Mouse (Mus musculus) frontal cortex, postnatal 25 days (tissue): ENCODE measurements at regions not wholly inside any gene's neighbourhood (a gene's known extent, or its start where the extent isn't known, plus 50 kb on each side); places are given as distances from the start of the nearest gene placed in this dataset.

Experiments
- DNase-seq, 2 experiments: peaks; one replicate each; pipeline ENCODE4 v3.0.0; 2022; ENCODE audit warnings: low spot score in 2 of 2

DNA sequence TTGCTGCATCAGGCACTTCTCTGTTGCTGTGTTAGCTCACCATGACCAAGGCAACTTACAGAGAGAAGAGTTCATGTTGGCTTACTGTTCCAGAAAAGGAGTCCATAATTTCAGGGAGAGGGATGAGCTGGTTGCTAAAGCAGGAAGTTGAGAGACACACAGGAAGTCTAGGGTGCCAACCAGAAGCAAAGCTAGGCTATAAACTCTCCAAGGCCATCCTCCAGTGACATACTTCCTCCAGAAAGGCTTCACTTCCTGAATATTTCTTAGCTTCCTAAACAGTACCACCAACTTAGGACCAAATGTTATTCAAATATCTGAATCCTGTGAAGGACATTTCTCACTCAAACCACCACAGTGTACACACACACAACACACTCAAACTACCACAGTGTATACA is 2010.6 kb downstream of the A830018L16Rik start:
- DNase-seq: no peak

DNA sequence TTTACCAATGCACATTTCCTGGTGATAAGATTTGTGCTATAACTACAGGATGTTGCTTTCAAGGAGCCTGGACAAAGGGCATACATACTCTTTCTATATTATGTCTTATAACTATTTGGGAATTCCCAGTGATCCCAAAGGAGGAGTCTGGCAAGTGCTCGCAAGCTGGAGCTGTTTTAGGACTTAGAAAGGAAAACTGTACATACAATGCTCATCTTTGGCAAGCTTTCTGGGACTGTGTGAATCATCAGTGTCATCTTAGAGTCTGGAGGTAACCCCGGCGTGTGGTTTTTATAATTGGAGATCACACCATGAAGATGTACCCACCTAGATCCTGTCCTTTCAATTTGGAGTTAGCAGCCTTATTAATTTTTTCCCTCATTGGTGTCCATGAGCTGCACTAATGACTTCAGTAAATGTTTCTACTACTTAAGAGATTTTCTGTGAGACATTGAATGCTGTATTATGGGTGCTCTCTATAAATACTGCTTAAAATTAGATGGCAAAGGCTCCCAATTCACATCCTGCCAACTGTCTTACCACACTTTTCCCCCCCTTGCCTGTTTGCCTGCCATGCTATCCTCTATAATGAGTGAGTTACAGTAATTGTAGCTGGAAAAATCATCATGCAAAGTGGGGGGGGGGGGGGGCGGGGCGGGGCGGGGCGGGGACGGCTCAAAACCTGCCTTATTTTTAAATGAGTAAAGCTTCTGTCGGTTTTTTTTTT is 2011.9 kb downstream of the A830018L16Rik start:
- DNase-seq: no peak

DNA sequence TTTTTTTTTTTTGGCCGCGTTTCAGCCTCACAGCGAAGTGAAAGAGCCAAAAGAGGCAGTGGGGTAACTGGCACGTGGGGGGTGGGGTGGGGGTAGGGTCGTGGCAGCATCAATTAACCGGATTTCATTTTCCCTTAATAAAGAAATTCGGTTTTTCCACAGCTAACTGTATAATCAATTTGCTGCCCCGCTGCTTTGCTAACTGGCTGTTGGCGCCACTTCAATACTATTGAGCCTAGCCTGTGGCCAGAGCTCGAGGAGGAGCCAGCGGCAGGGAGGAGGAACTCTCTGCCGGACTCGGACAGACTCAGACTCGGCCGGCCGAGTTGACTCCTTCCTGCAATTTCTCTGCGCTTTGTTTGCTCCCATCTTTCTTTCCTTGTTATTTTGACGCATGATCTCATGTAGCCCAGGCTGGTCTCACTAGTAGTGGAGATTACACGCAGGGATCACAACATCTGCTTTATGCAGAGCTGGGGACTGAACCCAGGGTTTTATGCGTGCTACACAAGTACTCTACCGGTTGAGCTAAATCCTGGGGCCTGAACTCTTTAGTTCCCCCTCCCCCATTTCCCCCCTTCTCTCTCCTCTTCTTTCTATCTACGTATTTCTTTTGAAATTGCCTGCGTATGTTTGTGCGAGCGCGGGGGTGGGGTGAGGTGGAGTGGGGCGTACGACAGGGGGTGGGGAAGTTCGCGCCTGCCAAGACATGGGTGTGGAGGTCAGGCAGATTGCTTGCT is 2012.6 kb downstream of the A830018L16Rik start:
- DNase-seq: peak; percentile 9 to 15

DNA sequence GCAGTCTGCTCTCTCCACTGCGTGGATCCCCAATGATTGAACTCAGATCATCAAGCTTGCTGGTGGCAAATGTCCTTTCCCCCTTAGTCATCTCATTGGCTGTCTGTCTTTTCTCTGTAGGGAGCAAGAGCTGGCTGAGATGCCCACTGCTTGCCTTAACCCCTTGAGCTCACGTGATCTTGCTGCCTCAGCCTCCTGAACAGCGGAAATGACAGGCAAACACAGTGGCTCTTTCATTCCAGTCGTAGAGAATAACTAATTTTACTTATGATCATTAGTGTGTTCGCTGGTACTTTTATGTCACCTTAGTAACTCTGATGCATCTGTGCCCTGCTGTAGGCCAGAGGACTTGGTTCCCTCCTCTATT is 2013.1 kb downstream of the A830018L16Rik start:
- no peak for DNase-seq

DNA sequence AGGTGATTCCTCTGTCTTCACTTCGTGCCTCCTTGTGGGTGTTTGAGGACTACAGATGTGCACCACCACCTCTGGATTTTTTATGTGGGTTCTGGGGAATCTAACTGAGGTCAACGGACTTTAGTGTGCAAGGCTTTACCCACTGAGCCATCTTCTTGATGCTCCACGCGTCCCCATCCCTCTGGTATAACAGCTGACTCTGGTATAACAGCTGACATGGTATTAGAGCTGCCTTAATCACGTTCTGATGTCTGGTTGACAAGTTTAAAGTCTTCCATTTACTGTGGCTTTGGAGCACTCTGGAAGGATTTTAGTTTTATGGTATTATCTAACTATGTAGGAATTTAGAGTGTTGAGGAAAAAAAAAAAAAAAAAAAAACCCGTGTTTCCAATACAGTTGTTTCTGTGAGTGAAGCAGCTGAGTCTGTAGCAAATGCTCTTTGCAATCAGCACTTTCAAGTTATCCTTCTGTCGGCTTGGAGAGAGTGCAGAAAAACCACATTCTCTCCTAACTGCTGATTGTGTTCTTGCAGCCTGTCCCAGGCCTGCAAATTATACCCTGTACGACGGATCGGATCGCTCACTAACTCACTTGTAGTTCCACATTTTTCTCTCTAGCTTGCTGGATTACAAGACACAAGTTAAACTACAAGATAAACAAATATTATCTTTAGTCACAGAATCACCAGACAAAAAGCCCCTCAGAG is 2013.7 kb downstream of the A830018L16Rik start:
- DNase-seq: no peak

DNA sequence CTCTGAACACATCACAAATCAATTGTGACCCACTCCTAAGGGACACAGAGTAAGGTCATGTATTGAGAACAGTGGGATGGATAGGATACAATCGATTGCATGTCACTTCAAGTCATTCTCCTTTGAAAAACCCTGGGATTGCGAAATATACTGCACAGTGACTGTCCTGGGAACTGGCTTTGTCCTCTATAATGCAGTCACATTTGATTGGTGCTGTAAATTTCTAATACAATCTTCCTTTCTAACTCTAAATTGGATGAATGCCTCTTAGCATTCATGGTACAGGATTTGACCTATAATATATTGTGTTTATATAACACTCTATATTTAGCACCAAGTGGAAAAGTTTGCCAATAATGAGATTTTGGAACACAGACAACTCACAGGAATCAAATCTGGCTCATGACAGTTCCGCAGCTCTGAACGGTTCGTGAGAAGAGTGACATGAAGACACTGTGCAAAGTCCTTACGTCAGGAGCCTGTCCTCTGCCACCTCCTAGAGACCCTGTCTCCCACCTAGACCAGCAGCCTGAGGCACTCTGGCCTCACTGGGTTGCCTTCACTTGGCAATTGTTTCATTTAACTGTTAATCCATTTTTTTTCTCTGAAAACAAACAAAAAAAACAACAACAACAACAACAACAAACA is 2024.0 kb downstream of the A830018L16Rik start:
- no peak for DNase-seq

DNA sequence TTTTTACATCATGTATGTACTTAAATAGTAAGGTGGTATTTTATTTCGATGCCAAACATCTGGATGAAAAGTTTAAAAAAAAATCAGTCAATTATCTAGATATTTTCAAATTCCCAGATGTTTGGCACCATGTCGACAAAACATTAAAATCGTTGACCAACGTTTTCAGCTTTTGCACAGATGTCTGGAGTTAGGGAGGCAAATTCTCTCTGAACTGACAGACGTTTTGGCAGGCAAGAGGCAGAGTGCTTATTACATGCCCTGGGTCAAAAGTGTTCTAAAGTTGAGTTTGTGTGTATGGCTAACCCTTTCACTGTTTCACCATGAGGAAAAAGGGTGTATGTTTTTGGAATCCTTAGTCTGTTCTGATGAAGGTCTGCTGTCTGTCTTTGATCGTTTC is 2028.5 kb downstream of the A830018L16Rik start:
- no peak for DNase-seq

DNA sequence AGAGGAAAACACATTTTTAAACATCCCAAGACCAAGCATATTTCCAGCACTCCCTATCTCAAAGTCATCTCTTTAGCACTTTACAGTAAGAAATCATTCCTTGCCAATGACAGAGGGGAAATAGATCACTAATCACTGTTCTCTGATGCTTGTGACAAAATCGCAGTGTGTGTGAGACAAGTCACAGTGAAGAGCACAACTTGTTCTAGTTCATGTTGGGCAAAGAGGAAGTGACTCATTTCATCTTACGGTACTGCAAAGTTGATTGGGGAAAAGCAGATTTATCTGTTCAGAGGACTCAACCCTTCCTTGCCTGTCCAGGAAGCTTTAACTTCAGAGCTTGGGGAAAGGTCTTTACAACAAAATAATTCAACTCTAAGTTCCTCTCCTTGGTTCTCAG is 2040.6 kb downstream of the A830018L16Rik start:
- DNase-seq: no peak

DNA sequence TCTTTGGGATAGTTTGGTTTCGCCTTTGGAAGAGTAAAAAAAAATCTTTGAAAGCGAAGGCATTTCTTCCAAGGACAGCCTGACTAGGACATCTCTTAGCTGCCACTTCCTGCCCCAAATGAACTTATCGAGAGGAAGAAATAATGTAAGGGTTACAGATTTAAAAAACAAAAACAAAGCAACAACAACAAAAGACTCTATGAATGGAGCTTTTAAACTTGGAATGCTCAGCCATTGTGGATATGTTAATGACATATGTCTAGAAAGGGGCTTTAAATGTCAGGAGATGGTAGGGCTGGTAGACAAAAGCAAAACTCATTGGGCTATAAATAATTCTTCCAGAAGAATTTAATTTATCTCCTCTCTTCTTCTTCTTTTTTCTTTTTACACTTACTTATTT is 2041.7 kb downstream of the A830018L16Rik start:
- DNase-seq: no peak

DNA sequence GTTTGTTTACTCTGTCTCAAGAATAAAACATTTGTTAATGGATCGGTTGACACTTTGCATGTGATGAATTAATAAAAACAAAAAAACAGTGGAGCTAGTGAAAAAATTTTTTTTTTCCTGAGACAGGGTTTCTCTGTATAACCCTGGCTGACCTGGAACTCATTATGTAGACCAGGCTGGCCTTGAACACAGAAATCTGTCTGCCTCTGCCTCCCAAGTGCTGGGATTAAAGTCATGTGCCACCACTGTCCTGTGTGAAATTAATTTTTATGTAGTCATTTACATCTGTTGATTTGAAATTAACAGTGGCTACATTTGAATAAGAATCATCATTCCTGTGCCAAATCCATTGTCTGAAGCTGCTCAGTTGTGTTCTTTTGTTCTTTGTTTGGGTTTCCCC is 2050.4 kb downstream of the A830018L16Rik start:
- no peak for DNase-seq

DNA sequence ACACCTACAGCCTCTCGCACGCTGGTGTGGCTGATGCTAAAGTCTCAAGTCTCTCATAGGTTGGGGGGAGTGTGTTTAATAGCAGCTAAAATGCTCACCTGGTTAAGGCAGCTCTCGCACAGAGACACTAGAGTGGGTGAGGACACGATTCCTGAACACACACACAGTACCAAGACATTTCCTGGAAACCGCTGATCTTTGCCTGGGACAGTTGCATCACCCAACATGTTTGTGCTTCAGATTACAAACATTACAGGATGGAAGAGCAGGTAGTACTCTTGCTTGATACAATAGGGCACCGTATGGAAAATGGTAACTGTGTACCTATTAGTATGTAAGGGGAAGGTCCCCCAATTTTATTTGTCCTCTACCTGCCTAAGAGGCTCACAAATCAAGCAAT is 2053.3 kb downstream of the A830018L16Rik start:
- DNase-seq: no peak

DNA sequence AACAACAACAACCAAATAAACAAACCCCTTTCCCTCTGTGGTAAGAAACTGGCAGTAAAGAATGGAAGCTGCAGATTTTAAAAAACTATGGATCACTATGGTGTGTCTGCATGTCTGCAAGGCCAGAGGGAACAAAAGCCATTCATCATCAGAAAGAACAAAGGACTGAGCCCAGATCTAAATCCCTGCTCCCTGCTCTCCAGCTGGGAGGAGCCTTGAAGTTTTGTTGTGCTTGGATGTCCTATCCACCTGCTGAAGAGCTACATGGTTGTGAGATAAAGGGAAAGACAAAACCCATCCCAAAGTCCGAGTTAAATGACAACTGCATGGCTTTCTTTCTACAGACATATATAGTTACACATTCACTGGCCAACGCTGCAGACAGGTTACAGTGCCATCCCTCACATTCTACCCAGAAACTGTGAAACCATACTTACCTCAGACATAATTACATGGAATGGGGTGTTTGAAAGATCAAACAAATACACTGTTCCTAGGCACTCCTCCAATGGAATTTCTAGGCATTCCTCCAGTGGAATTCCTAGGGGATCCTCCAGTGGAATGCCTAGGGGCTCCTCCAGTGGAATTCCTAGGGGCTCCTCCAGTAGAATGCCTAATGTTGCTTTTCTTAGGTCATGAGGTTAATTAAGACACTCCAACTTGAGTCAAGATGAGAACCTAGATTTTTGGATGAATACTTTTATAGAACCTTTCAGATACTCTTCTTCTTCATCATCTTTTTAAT is 2054.2 kb downstream of the A830018L16Rik start:
- DNase-seq: no peak

DNA sequence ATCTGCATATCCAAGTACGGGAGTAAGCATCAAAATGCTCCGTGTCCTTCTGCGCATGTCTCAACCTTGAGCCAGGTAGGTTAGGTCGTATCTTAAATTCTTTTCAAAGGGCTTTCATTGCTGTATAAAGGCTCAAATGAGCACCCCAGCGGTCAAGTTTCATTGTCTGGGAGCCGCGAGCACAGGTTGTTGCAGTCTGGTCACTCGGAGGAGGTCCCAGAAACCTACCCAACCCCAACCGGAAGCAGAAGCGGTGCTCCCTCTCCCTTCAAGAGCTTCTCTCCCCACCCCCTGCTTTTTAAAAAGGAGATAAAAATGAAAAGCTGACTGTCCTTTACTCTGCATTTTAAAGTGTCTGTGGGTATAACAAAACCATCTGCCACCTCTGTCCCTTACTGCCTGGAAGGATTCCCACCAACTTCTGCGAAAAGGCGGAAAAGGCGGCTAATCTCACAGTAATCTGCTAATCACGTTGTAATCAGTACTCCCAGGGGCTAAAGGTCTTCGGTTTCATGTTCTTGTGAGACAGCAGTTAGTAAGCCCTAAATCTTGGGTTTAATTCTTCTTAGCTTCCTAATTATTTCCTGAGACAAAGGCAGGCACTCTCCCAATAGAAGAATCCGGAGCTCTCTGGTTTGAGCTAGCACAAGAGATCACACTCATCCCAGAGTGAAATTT is 2081.0 kb downstream of the A830018L16Rik start:
- no peak for DNase-seq

DNA sequence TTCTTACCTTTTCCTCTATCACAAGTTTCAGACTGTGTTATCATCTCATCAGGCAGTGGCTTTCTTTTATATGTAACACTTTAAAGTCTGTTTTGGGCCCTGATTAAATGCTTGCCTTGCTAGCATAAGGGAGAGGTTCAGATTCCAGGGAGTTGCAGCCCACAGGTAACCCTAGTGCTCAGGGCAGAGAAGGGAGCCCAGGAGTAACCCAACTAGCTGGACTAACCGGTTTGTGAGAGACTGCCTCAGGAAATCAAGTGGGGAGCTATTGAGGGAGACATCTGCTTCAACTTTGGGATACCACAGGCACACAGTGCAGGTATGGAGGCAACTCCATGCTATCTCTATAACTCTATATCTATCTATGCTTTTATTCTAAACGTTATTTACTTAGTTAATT is 2082.5 kb downstream of the A830018L16Rik start:
- no peak for DNase-seq

DNA sequence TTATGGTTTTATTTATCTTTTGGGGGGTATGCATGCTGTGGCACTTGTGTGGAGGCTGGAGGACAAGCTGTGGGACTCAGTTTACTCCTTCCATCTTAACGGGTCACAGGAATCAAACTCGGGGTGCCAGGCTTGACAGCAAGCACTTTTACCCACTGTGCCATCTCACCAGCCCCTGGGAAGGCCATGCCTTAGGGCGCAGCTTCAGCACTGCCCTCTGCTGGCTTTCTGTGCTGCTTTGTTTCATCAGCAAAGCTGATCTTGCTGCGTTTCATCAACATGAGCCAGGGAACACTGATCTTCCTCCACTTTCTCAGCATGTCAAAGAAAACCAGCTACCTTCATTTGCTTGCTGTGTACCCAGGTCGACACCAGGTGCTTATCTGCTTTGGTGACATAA is 2086.6 kb downstream of the A830018L16Rik start:
- peak; percentile 20 to 23 for DNase-seq

DNA sequence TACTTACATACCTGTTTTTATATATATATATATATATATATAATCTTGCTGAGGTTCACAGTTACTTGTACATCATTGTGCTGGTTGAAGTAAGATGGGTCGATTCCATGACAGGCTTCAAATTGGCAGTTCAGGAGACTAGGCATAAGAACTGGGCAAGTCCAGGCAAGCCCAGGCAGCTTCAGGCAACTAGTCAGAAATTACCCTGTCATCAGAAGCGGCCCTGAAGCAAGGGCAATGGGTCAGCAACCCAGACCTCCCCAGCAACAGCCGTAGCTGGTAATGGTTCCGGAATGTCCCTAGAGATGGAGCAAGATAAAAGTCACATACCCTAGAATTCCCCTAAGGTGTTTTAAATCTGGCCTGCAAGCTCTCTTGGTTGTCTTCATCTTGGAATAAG is 2088.0 kb downstream of the A830018L16Rik start:
- DNase-seq: no peak

DNA sequence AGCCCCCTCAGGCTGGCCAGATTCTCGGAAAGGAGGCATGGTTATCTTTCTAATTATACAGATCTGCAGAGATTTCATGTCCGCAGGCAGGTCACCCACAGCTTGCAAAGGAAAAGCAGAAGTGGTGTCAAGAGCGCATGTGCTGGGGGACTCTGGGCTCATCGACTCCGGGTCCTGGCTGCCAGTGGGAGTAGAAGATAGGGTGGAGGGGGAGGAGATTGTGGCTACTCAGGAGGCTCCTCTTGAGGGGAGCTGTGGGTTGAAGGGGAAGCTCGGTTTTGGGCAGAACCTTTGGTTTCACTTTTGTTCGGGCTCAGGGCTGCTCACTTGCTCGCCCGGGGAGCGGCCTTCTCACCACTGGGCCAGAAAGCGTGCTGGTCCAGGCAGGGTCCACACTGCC is 2099.9 kb downstream of the A830018L16Rik start:
- no peak for DNase-seq
